ENCODE assay signal across 16 mouse cellular contexts in the genomic region with DNA sequence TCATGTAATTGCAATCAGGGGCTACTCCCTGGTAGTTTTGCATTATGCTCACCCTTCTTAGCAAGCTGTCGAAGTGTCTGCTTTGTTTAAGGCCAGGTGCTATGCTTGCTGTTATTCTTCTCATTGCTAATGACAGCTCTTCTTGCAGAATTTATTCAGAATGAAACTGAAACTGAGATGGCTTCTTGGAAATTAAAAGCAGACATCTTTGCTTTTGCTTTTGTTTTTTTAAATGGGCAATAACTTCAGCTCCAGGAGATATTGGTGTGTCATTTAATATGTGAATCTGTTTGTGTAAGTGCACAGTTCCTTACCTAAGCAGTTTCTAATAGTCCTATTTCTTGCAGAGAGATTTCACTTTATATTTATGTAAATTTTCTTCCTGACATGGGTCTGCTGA.
"Had no signal": no experiment of that assay in that cellular context is flagged by ENCODE, and none has a peak within 500 bp of the region (broad histone marks: within the 10 kb centered on the region; RNA-seq: fewer than 3 reads in every experiment).

No protein-coding gene starts in this region.

- H3K4me3 ChIP-seq: kidney, embryonic 15.5 days; left cerebral cortex, adult 2 months; liver, embryonic 13.5 days; stomach, embryonic 15.5 days had no signal

- H3K27me3 ChIP-seq: kidney, embryonic 15.5 days; liver, embryonic 13.5 days; stomach, embryonic 15.5 days had no signal

- H3K4me2 ChIP-seq: kidney, embryonic 15.5 days; liver, embryonic 13.5 days; midbrain, embryonic 11.5 days; stomach, embryonic 15.5 days had no signal

- H3K9ac ChIP-seq: kidney, embryonic 15.5 days; liver, embryonic 13.5 days; stomach, embryonic 15.5 days had no signal

- H3K9me3 ChIP-seq: kidney, embryonic 15.5 days; liver, embryonic 13.5 days; stomach, embryonic 15.5 days had no signal

- H3K4me1 ChIP-seq: kidney, embryonic 15.5 days; liver, embryonic 13.5 days; stomach, embryonic 15.5 days had no signal

- H3K27ac ChIP-seq: kidney, embryonic 15.5 days; left cerebral cortex, adult 2 months; liver, embryonic 13.5 days; stomach, embryonic 15.5 days had no signal

- DNase-seq: kidney, postnatal 10 days; kidney, postnatal 36 days; layer of hippocampus, postnatal 36 days; liver, embryonic 13.5 days; lung, adult 2 months; lung, postnatal 14 days; lung, postnatal 4 days; midbrain, embryonic 14.5 days; right cerebral cortex, adult 18-20 months; right cerebral cortex, postnatal 14 days; right cerebral cortex, postnatal 4 days; thymus, postnatal 36 days had no signal

- H3K36me3 ChIP-seq: kidney, embryonic 15.5 days; liver, embryonic 13.5 days; stomach, embryonic 15.5 days had no signal
